Mouse (Mus musculus): ENCODE measurements around the gene Tnfrsf14.

DNA sequence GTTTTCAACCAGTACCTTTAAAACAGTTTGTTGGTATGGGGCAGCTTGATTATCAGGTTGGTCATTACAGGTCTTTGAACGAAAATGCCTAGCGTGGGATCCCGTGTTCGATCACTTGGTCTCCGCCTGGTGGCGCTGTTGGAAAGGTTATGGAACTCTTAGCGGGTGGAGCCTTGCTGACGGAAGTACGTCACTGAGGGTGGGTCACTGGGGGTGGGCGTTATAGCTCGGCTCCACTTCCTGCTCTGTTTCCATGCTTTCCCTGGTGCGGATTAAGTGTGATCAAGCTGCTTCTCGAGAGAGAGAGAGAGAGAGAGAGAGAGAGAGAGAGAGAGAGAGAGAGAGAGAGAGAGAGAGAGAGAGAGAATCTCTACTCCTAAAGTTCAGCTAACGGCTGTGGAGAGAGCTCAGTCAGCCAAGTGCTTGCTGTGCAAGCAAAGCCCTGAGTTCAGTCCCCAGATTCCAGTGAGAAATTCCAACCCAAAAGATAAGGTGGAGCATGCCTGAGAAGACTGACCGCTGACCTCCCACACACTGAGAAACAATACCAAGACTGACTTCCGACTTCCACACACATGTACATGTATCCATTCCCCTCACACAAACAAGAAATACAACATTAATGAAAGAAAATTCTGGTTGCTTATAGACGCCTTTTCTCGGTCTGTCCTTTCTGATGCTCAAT, 50.4 kb downstream of the Tnfrsf14 start:
- no peak for TF ChIP-seq ZC3H11A (IDR thresholded peaks at IDR 0.05; ENCODE audit: borderline replicate concordance, low read depth, low read length)
- no peak for TF ChIP-seq CHD2 (IDR thresholded peaks at IDR 0.05; ENCODE audit: low read depth, low read length)
- TF ChIP-seq MAFK (IDR thresholded peaks at IDR 0.05; ENCODE audit: insufficient read depth, low read depth, low read length), result no peak
- no peak for TF ChIP-seq HCFC1 (IDR thresholded peaks at IDR 0.05; ENCODE audit: borderline replicate concordance, insufficient read depth, low read length)
- no peak for TF ChIP-seq ZNF384 (IDR thresholded peaks at IDR 0.05; ENCODE audit: low read depth, low read length)

Data from ES-E14 (cell line).